Mouse (Mus musculus) cerebellum, adult (tissue): ENCODE measurements at regions not wholly inside any gene's neighbourhood (a gene's known extent, or its start where the extent isn't known, plus 50 kb on each side); places are given as distances from the start of the nearest gene placed in this dataset.

ENCODE experiments used
- ATAC-seq: cut with Nextera tagmentation; 2 replicates; pipeline ENCODE4 v1.9.2; 2017; ENCODE audit warnings: mild to moderate bottlenecking, moderate library complexity, mixed read lengths; ENCODE audit not compliant: insufficient number of reproducible peaks, low FRiP score, low TSS enrichment

GRCm38 (mm10) chr13:31393421-31394215 is 162.3 kb upstream of the Foxq1 start:
- ATAC-seq = no peak

- no peak for ATAC-seq
Observed at GRCm38 (mm10) chr13:31396216-31396910, 159.6 kb upstream of the Foxq1 start.

- ATAC-seq = no peak
Observed at GRCm38 (mm10) chr13:31397246-31397645, 158.7 kb upstream of the Foxq1 start.

- ATAC-seq = no peak
Observed at GRCm38 (mm10) chr13:31400401-31400800, 155.5 kb upstream of the Foxq1 start.

GRCm38 (mm10) chr13:31405312-31405711 is 150.6 kb upstream of the Foxq1 start:
- no peak for ATAC-seq

- ATAC-seq = no peak
Observed at GRCm38 (mm10) chr13:31408439-31409122, 147.4 kb upstream of the Foxq1 start.

- ATAC-seq = no peak
Observed at GRCm38 (mm10) chr13:31409123-31409513, 146.8 kb upstream of the Foxq1 start.

GRCm38 (mm10) chr13:31421556-31421955 is 134.4 kb upstream of the Foxq1 start:
- no peak for ATAC-seq

GRCm38 (mm10) chr13:31423599-31423998 is 132.3 kb upstream of the Foxq1 start:
- no peak for ATAC-seq

GRCm38 (mm10) chr13:31425825-31426500 is 130.0 kb upstream of the Foxq1 start:
- ATAC-seq = no peak

- no peak for ATAC-seq
Observed at GRCm38 (mm10) chr13:31436434-31436833, 119.5 kb upstream of the Foxq1 start.

GRCm38 (mm10) chr13:31439761-31440627 is 115.9 kb upstream of the Foxq1 start:
- ATAC-seq = peak; percentile 47; the same call in 1 of the 2 replicates

GRCm38 (mm10) chr13:31458883-31459282 is 97.1 kb upstream of the Foxq1 start:
- no peak for ATAC-seq

- no peak for ATAC-seq
Observed at GRCm38 (mm10) chr13:31465141-31465540, 90.8 kb upstream of the Foxq1 start.

GRCm38 (mm10) chr13:31465711-31466110 is 90.2 kb upstream of the Foxq1 start:
- no peak for ATAC-seq

GRCm38 (mm10) chr13:31468131-31468530 is 87.8 kb upstream of the Foxq1 start:
- no peak for ATAC-seq

- ATAC-seq = no peak
Observed at GRCm38 (mm10) chr13:31468983-31469382, 87.0 kb upstream of the Foxq1 start.

GRCm38 (mm10) chr13:31472366-31472765 is 83.6 kb upstream of the Foxq1 start:
- no peak for ATAC-seq

- ATAC-seq = no peak
Observed at GRCm38 (mm10) chr13:31472804-31473203, 83.1 kb upstream of the Foxq1 start.

GRCm38 (mm10) chr13:31473275-31473674 is 82.7 kb upstream of the Foxq1 start:
- no peak for ATAC-seq
